Mouse (Mus musculus): ENCODE measurements around the gene Slc39a5. TPM values are rescaled to one million over a fixed set of nuclear protein-coding genes. Genes with fewer than 3 reads are reported as not detected.

The Slc39a5 gene
- polyA plus RNA-seq, 1 experiment: 301 TPM

DNA sequence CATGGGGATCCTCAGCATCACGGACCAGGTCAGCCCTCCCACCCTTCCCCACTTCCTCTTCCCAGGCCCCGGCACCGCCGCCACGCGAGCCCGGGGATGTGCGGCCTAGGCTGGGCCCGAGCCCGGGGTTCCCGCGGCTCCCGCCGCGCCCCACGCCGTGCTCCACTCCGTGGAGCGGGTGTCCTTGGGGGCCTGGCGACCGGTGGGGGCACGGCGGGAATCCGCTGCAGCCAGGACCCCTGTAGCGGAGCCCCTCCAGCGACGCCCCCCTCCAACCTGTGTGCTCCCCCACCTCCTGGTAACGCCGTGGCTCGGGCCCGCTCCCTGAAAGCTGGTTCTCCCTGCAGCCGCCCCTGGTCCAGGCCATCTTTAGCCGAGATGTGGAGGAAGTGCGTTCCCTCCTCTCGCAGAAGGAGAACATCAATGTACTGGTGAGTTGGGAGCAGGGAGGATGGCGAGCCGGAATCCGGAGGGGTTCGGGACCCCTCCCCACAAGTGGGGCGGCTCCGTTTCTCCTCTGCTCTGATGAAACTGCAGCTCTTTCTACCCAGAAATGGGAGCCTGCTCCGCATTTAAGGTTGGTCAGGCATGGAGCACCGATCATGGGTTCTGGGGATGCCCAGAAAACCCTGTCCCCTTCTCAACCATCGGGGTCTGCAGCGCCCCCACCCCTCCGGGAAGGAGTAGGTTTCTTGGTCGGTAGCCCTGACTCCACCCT lies 23.6 kb downstream of the Slc39a5 start:
- H3K36me3 ChIP-seq (ENCODE audit: control insufficient read depth, insufficient read depth, low read length): peaks cover 10% of the 10 kb centered on the region
- WGBS: 1% methylated on average over 47 of the region's 47 CpGs
- peaks cover 11% of the 10 kb centered on the region; the same call in 1 of the 2 replicates for H3K4me1 ChIP-seq (ENCODE audit: control insufficient read depth, insufficient read depth, insufficient read length, low read length)
- H3K27me3 ChIP-seq (ENCODE audit: control insufficient read depth, insufficient read depth, low read length): no peaks in the 10 kb centered on the region
- peak overlapping the region; percentile 95 for H3K4me3 ChIP-seq (ENCODE audit: low read depth, low read length)
- no peak for TF ChIP-seq CTCF (IDR thresholded peaks at IDR 0.05; ENCODE audit: extremely low read depth, insufficient read length, insufficient replicate concordance, low read depth, low read length)
- TF ChIP-seq POLR2A (IDR thresholded peaks at IDR 0.05; ENCODE audit: low read depth, low read length): no peak
- no peak overlapping the region; the same call in 1 of the 2 replicates for H3K27ac ChIP-seq (ENCODE audit: insufficient read depth, low read depth, low read length)

DNA sequence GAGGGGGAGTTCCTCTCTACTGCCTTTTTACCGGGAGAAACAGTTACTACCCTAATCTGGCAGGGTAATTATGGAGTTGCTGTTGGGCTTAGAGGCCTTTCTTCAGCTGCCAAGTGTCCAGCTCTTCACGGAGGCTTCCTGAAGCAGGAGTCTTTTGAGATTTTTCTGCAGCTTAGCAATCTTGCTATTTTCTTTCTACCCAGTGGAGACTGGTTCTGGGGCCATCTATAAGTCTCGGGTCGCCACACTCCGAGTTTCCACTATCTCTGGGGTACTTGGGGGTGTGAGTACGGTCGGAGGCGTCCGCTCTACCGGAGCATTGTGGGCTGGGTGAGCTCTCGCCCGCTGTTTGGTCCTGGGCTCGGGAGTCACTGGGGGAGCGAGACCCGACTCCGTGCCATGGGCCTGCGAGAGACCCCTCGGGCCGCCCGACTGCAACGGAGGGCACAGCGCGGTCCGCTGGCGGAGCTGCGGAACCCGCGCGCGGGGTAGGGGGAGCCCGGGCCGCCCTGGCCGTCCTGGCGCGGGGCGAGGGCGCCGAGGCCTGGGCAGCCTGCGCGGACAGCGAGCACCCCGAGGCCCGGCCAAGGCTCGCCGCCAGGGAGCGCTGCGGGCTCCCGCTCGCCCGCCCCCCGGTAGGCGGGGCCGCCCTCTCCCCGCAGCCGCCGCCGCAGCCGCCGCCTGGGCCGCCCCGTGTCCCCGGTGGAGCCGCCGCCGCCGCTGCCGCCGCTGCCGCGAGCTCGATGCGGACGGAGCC lies 24.4 kb downstream of the Slc39a5 start, which contains the start of gene Ankrd52:
TSS of gene Ankrd52 (plus strand) at position 661 of the 757 bp plus-strand sequence.
- WGBS: under 1% methylated on average over 56 of the region's 73 CpGs
- Histone ChIP-seq H3K27me3 (ENCODE audit: control insufficient read depth, insufficient read depth, low read length) (no peaks in the 10 kb centered on the region), H3K27ac (ENCODE audit: insufficient read depth, low read depth, low read length) (peak within 1 kb of the TSS; percentile 73), H3K36me3 (ENCODE audit: control insufficient read depth, insufficient read depth, low read length) (peaks cover 3% of the 10 kb centered on the region), H3K4me1 (ENCODE audit: control insufficient read depth, insufficient read depth, insufficient read length, low read length) (peaks cover 11% of the 10 kb centered on the region; the same call in 1 of the 2 replicates), H3K4me3 (ENCODE audit: low read depth, low read length) (peak within 1 kb of the TSS; percentile 95)
- TF ChIP-seq POLR2A (IDR thresholded peaks at IDR 0.05; ENCODE audit: low read depth, low read length) (0 out of 2 replicates have a peak, but pooled peaks have one; percentile 2), CTCF (IDR thresholded peaks at IDR 0.05; ENCODE audit: extremely low read depth, insufficient read length, insufficient replicate concordance, low read depth, low read length) (peak; percentile 42; the same call in 1 of the 2 replicates)

DNA sequence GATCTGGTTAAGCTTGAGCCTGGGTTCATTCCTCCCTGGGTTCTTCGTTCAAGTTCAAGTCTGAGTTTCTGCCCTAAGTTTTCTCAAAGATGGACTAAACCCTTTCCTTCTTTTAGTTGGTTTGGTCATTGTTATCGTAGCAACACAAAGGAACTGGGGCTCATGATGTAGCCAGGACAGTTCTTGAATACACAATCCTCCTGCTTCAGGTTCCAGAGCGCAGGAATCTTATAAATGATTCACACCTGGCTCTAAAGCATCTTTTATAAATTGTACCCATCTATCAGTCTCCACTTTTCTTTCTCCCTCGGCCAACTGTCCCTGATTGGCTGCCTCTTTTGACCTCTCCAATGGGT lies 25.0 kb downstream of the Slc39a5 start:
- Histone ChIP-seq H3K36me3 (ENCODE audit: control insufficient read depth, insufficient read depth, low read length) (no peaks in the 10 kb centered on the region; the same call in 1 of the 2 replicates), H3K4me1 (ENCODE audit: control insufficient read depth, insufficient read depth, insufficient read length, low read length) (peaks cover 11% of the 10 kb centered on the region; the same call in 1 of the 2 replicates), H3K27ac (ENCODE audit: insufficient read depth, low read depth, low read length) (peak overlapping the region; percentile 73), H3K4me3 (ENCODE audit: low read depth, low read length) (no peak overlapping the region), H3K27me3 (ENCODE audit: control insufficient read depth, insufficient read depth, low read length) (no peaks in the 10 kb centered on the region)
- TF ChIP-seq POLR2A (IDR thresholded peaks at IDR 0.05; ENCODE audit: low read depth, low read length): no peak
- TF ChIP-seq CTCF (IDR thresholded peaks at IDR 0.05; ENCODE audit: extremely low read depth, insufficient read length, insufficient replicate concordance, low read depth, low read length): no peak
- 47% methylated on average over 4 of the region's 4 CpGs for WGBS

DNA sequence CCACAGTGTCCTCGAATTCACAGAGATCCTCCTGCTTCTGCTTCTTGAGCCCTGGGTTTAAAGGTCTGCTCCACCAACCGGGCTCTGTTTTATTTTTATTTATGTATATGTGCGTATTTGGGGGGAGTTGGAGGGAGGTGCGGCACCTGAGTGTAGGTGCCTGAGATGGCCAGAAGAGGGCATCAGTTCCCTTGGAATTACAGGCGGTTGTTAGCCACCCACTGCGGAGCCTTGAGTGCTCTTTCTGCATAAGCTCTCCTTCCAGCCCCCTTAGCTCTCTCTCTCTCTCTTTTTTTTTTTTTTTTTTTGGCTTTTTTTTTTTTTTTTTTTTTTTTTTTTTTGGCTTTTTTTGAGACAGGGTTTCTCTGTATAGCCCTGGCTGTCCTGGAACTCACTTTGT lies 26.6 kb downstream of the Slc39a5 start:
- Histone ChIP-seq H3K4me1 (ENCODE audit: control insufficient read depth, insufficient read depth, insufficient read length, low read length) (peaks cover 18% of the 10 kb centered on the region; the same call in 1 of the 2 replicates), H3K27me3 (ENCODE audit: control insufficient read depth, insufficient read depth, low read length) (no peaks in the 10 kb centered on the region), H3K4me3 (ENCODE audit: low read depth, low read length) (no peak overlapping the region), H3K27ac (ENCODE audit: insufficient read depth, low read depth, low read length) (no peak overlapping the region), H3K36me3 (ENCODE audit: control insufficient read depth, insufficient read depth, low read length) (no peaks in the 10 kb centered on the region)
- TF ChIP-seq POLR2A (IDR thresholded peaks at IDR 0.05; ENCODE audit: low read depth, low read length): no peak
- peak; percentile 27; the same call in 1 of the 2 replicates for TF ChIP-seq CTCF (IDR thresholded peaks at IDR 0.05; ENCODE audit: extremely low read depth, insufficient read length, insufficient replicate concordance, low read depth, low read length)
- WGBS: 79% methylated on average over 6 of the region's 6 CpGs

DNA sequence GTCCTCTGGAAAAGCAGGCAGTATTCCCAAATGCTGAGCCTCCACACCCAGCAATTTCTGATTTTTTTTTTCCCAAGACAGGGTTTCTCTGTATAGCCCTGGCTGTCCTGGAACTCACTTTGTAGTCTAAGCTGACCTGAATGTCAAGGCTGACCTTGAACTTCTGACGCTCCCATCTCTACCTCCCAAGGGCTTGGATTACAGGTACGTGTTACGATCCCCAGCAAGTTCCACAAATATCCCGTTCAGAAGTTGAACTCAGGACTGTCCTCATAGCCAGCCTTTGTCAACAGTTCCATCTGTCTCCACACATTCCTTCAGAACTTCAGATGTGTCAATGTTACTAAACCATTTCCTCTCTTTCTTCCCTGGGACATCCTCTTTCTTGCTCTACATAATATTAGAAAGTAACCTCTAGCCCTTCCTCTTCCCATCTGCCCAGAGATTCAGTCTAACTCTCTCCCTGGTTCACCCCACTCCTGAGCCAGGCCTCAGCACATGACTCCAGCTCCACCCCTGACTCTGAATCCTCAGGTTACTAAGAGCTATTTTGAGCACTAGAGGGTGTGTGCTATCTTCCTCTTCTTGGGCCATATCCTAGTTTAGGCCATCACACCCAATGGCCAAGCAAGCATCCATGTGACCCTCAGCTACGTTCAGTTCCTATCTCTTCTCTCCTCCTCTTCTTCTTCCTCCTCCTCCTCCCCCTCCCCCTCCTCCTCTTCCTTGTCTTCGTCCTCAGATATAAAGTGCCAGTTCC lies 27.9 kb downstream of the Slc39a5 start:
- WGBS: 64% methylated on average over 6 of the region's 6 CpGs
- H3K27me3 ChIP-seq (ENCODE audit: control insufficient read depth, insufficient read depth, low read length): no peaks in the 10 kb centered on the region
- peaks cover 18% of the 10 kb centered on the region for H3K4me1 ChIP-seq (ENCODE audit: control insufficient read depth, insufficient read depth, insufficient read length, low read length)
- H3K4me3 ChIP-seq (ENCODE audit: low read depth, low read length): no peak overlapping the region
- no peak for TF ChIP-seq POLR2A (IDR thresholded peaks at IDR 0.05; ENCODE audit: low read depth, low read length)
- H3K36me3 ChIP-seq (ENCODE audit: control insufficient read depth, insufficient read depth, low read length): no peaks in the 10 kb centered on the region
- no peak overlapping the region for H3K27ac ChIP-seq (ENCODE audit: insufficient read depth, low read depth, low read length)

DNA sequence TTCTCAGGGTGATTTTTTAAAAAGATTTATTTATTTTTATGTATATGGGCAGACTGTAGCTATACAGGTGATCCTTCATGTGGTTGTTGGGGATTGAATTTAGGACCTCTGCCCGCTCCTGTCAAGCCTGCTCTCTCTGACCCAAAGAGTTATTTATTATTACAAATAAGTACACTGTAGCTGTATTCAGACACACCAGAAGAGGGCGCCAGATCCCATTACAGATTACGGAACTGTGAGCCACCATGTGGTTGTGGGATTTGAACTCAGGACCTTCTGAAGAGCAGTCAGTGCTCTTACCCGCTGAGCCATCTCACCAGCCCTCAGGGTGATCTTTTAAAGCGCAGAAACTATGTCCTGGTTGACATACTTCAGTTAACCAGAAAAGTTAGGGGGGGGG lies 28.9 kb downstream of the Slc39a5 start:
- Histone ChIP-seq H3K4me3 (ENCODE audit: low read depth, low read length) (no peak overlapping the region), H3K27ac (ENCODE audit: insufficient read depth, low read depth, low read length) (no peak overlapping the region), H3K27me3 (ENCODE audit: control insufficient read depth, insufficient read depth, low read length) (no peaks in the 10 kb centered on the region), H3K36me3 (ENCODE audit: control insufficient read depth, insufficient read depth, low read length) (no peaks in the 10 kb centered on the region), H3K4me1 (ENCODE audit: control insufficient read depth, insufficient read depth, insufficient read length, low read length) (peaks cover 15% of the 10 kb centered on the region)
- 80% methylated on average over 5 of the region's 5 CpGs for WGBS
- TF ChIP-seq POLR2A (IDR thresholded peaks at IDR 0.05; ENCODE audit: low read depth, low read length): no peak
- TF ChIP-seq CTCF (IDR thresholded peaks at IDR 0.05; ENCODE audit: extremely low read depth, insufficient read length, insufficient replicate concordance, low read depth, low read length): peak; percentile 33; the same call in 1 of the 2 replicates
